Mouse (Mus musculus): ENCODE data around the gene Slc4a11. TPM values are rescaled to one million over a fixed set of nuclear protein-coding genes. Genes with fewer than 3 reads are reported as not detected.

Gene Slc4a11
- total RNA-seq (2023) = under 1 TPM; 0.36 to 0.63 TPM

GRCm38 (mm10) chr2:130697153-130697810 is at the start of gene Slc4a11:
Gene Slc4a11 (minus strand): TSS chr2:130697519.

GRCm38 (mm10) chr2:130667559-130667958 is 29.8 kb downstream of the Slc4a11 start, which contains the start of gene Itpa:
Gene Itpa (plus strand): TSS chr2:130667610.

DNA sequence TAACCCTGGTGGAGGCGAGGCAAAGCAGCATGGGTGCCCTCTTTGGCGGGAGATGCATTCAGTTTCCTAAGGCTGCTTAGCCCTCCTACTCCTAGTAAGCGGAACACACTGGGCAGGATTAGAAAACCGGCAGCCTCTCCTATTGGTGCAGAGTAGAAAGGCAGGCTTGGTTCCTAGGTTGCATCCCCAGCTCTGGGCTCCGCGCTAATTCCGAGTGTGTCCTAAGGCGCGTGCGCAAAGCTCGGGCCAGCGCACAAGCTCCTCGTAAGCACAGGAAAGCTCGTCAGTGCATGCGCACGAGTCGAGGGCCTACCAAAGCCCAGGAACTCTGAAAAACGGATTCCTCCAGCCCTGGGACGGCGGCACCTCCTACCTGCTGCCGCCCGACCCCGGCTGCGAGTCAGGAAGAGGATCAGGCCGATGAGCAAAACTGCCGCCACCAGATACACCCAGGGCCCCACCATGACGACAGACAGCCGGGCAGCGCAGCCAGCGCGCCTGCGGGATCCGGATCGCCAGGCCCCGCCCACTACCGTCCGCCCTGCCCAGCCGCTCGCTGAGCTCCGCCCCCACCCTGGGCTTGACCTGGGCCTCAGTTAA is 33.1 kb downstream of the Slc4a11 start, which contains the start of gene Ddrgk1:
Ddrgk1 (minus strand) TSS at position 558 of the 600 bp plus-strand sequence.

GRCm38 (mm10) chr2:130642684-130643369 is 54.5 kb downstream of the Slc4a11 start, which contains the start of gene Lzts3:
Gene Lzts3 (minus strand): TSS chr2:130642803.

Other genes with a start within 250 kb of the Slc4a11 start
- gene Ptpra, start 247.2 kb downstream of the Slc4a11 start, total RNA-seq (2023) = 100 to 1,000 TPM; 114 to 127 TPM
- 10 to 100 TPM; 26.0 to 32.2 TPM for gene Mrps26, start 133.8 kb downstream of the Slc4a11 start, total RNA-seq (2023)
- gene Oxt, start 121.3 kb downstream of the Slc4a11 start, total RNA-seq (2023) = not detected
- gene Avp, start 115.0 kb downstream of the Slc4a11 start, total RNA-seq (2023) = not detected
- gene Fastkd5, start 67.5 kb downstream of the Slc4a11 start, total RNA-seq (2023) = 1 to 10 TPM; 4.6 to 5.7 TPM
- 1 to 10 TPM; 4.0 to 4.6 TPM for gene Ubox5, start 67.5 kb downstream of the Slc4a11 start, total RNA-seq (2023)
- 1 to 10 TPM; 1.8 to 2.1 TPM for gene Lzts3, start 54.7 kb downstream of the Slc4a11 start, total RNA-seq (2023)
- 100 to 1,000 TPM in 1 of 2 experiments, 10 to 100 TPM in 1; 88.5 to 112 TPM for gene Ddrgk1, start 32.9 kb downstream of the Slc4a11 start, total RNA-seq (2023)
- 10 to 100 TPM; 12.2 to 12.8 TPM for gene Itpa, start 29.9 kb downstream of the Slc4a11 start, total RNA-seq (2023)
- 10 to 100 TPM in 1 of 2 experiments, 1 to 10 TPM in 1; 9.6 to 13.7 TPM for gene 4930402H24Rik, start 208.9 kb upstream of the Slc4a11 start, total RNA-seq (2023)
- 10 to 100 TPM; 17.6 to 20.6 TPM for gene Atrn, start 209.0 kb upstream of the Slc4a11 start, total RNA-seq (2023)